Mouse (Mus musculus) A20 (cell line): ENCODE measurements around the gene Prdm11.
A peak's percentile ranks its signal among the peaks of the same experiment; 100 is the strongest.

ENCODE experiments used
- DNase-seq: peaks from one replicate; pipeline ENCODE4 v3.0.0-alpha.2; 2011; ENCODE audit warnings: low read depth, low spot score

The Prdm11 gene

GRCm38 (mm10) chr2:93045818-93046508 is at the start of gene Prdm11:
TSS of gene Prdm11 (minus strand) at chr2:93046167.
- DNase-seq, result peak; percentile 59

- DNase-seq, result no peak
These were observed 46.4 kb upstream of the Prdm11 start for GRCm38 (mm10) chr2:93092347-93092746.

- no peak for DNase-seq
These were observed 45.7 kb upstream of the Prdm11 start for GRCm38 (mm10) chr2:93091679-93092078.

- no peak for DNase-seq
These were observed 43.6 kb upstream of the Prdm11 start for GRCm38 (mm10) chr2:93089379-93090089.

- no peak for DNase-seq
These were observed 42.0 kb upstream of the Prdm11 start for GRCm38 (mm10) chr2:93088006-93088405.

GRCm38 (mm10) chr2:93085291-93086027 is 39.5 kb upstream of the Prdm11 start:
- no peak for DNase-seq

- DNase-seq, result no peak
These were observed 38.5 kb upstream of the Prdm11 start for GRCm38 (mm10) chr2:93084481-93084880.

GRCm38 (mm10) chr2:93083317-93083716 is 37.4 kb upstream of the Prdm11 start:
- DNase-seq, result no peak

- no peak for DNase-seq
These were observed 36.9 kb upstream of the Prdm11 start for GRCm38 (mm10) chr2:93082846-93083245.

GRCm38 (mm10) chr2:93080871-93081608 is 35.1 kb upstream of the Prdm11 start:
- no peak for DNase-seq

- DNase-seq, result no peak
These were observed 33.4 kb upstream of the Prdm11 start for GRCm38 (mm10) chr2:93079394-93079793.

- DNase-seq, result no peak
These were observed 30.6 kb upstream of the Prdm11 start for GRCm38 (mm10) chr2:93076578-93076955.

GRCm38 (mm10) chr2:93075738-93076577 is 30.0 kb upstream of the Prdm11 start:
- peak; percentile 68 for DNase-seq

- DNase-seq, result peak; percentile 44
These were observed 25.7 kb upstream of the Prdm11 start for GRCm38 (mm10) chr2:93071656-93072055.

- peak; percentile 48 for DNase-seq
These were observed 23.0 kb upstream of the Prdm11 start for GRCm38 (mm10) chr2:93068942-93069341.

GRCm38 (mm10) chr2:93063347-93063746 is 17.4 kb upstream of the Prdm11 start:
- peak; percentile 44 for DNase-seq

- DNase-seq, result no peak
These were observed 5.9 kb upstream of the Prdm11 start for GRCm38 (mm10) chr2:93051873-93052272.

GRCm38 (mm10) chr2:93048601-93049323 is 2.8 kb upstream of the Prdm11 start:
- no peak for DNase-seq

- no peak for DNase-seq
These were observed 1.6 kb upstream of the Prdm11 start for GRCm38 (mm10) chr2:93047491-93048050.

- peak; percentile 11 for DNase-seq
These were observed 1.1 kb upstream of the Prdm11 start for GRCm38 (mm10) chr2:93047036-93047435.
